Mouse (Mus musculus): ENCODE results near the gene Slc22a14. TPM values are rescaled to one million over a fixed set of nuclear protein-coding genes. Genes with fewer than 3 reads are reported as not detected.
"Not testable (repeated sequence)": the region's sequence is repeated elsewhere in the genome, so short reads cannot be mapped to it uniquely, and the experiment has no call there.

Gene Slc22a14
- polyA plus RNA-seq, 1 experiment from 2014 or later, result not detected

GRCm38 (mm10) chr9:119305863-119306262 lies 59.5 kb downstream of the Slc22a14 start:
- peaks cover 2% of the 10 kb centered on the region; the same call in 1 of the 2 replicates for H3K4me1 ChIP-seq (ENCODE audit: control insufficient read depth, insufficient read depth, low read length)
- H3K9ac ChIP-seq (ENCODE audit: low read depth, low read length), result no peak overlapping the region
- 83% methylated on average over 7 of the region's 7 CpGs for WGBS (ENCODE audit: insufficient replicate concordance)
- no peaks in the 10 kb centered on the region for H3K36me3 ChIP-seq (ENCODE audit: control insufficient read depth, insufficient read depth, low read length)
- H3K4me2 ChIP-seq, result no peak overlapping the region
- ATAC-seq (replicated peaks; ENCODE audit: insufficient number of reproducible peaks, low FRiP score, low TSS enrichment), result no peak
- no peak overlapping the region for H3K27ac ChIP-seq (ENCODE audit: low read depth, low read length)
- H3K27me3 ChIP-seq (ENCODE audit: control insufficient read depth, insufficient read depth, low read length), result no peaks in the 10 kb centered on the region
- no peaks in the 10 kb centered on the region for H3K9me3 ChIP-seq (replicated peaks; ENCODE audit: control insufficient read depth, low read length)
- no peak overlapping the region for H3K4me3 ChIP-seq (ENCODE audit: low read depth, low read length)

DNA sequence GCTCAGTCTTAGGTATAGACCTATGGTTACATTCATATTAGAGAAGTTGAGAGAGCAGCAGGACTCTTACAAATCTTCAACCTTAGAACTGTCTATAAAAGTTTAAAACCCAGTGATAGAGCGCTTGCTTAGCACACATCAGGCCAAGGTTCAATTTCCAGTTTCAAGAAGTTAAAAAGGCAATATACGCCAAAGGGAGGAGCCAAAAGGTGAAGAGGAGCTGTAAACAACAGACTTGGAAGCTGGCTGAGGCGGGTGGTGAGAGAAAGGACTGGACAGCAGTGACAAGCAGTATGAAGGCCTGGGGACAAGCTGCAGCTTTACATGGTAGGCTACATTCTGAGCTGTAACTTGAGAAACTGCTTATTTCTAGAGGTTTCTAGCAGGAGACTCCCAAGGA lies 66.8 kb downstream of the Slc22a14 start:
- Histone ChIP-seq H3K9me3 (replicated peaks; ENCODE audit: control insufficient read depth, low read length) (no peaks in the 10 kb centered on the region), H3K4me1 (ENCODE audit: control insufficient read depth, insufficient read depth, low read length) (no peaks in the 10 kb centered on the region), H3K9ac (ENCODE audit: low read depth, low read length) (no peak overlapping the region), H3K4me3 (ENCODE audit: low read depth, low read length) (no peak overlapping the region), H3K27ac (ENCODE audit: low read depth, low read length) (no peak overlapping the region), H3K27me3 (ENCODE audit: control insufficient read depth, insufficient read depth, low read length) (no peaks in the 10 kb centered on the region), H3K36me3 (ENCODE audit: control insufficient read depth, insufficient read depth, low read length) (no peaks in the 10 kb centered on the region), H3K4me2 (no peak overlapping the region)
- 85% methylated on average over 3 of the region's 3 CpGs for WGBS (ENCODE audit: insufficient replicate concordance)
- ATAC-seq (replicated peaks; ENCODE audit: insufficient number of reproducible peaks, low FRiP score, low TSS enrichment), result no peak

GRCm38 (mm10) chr9:119297696-119298095 lies 67.7 kb downstream of the Slc22a14 start:
- H3K4me3 ChIP-seq (ENCODE audit: low read depth, low read length), result no peak overlapping the region
- no peak overlapping the region for H3K27ac ChIP-seq (ENCODE audit: low read depth, low read length)
- 83% methylated on average over 6 of the region's 6 CpGs for WGBS (ENCODE audit: insufficient replicate concordance)
- H3K9ac ChIP-seq (ENCODE audit: low read depth, low read length), result no peak overlapping the region
- ATAC-seq (replicated peaks; ENCODE audit: insufficient number of reproducible peaks, low FRiP score, low TSS enrichment), result no peak
- no peaks in the 10 kb centered on the region for H3K4me1 ChIP-seq (ENCODE audit: control insufficient read depth, insufficient read depth, low read length)
- no peaks in the 10 kb centered on the region for H3K36me3 ChIP-seq (ENCODE audit: control insufficient read depth, insufficient read depth, low read length)
- no peaks in the 10 kb centered on the region for H3K9me3 ChIP-seq (replicated peaks; ENCODE audit: control insufficient read depth, low read length)
- H3K4me2 ChIP-seq, result no peak overlapping the region
- H3K27me3 ChIP-seq (ENCODE audit: control insufficient read depth, insufficient read depth, low read length), result no peaks in the 10 kb centered on the region

DNA sequence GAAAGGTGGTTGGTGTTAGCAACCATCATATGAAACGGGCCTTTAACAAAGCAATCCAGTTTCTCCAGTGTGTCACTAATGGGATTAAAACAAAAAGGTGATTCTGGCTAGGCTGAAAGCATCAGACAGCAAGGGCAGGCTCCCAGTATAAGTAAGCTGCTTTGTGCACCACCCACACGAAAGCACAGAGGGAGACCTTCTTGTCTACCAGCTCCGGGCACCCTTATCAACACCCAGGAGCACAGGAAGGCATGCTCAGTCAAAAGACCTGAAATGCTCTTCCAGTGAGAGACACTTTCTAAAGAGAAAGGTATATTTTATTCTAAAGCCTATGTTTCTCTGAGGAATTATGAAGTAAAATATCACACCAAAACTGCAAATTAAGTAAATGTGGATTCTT lies 74.6 kb downstream of the Slc22a14 start:
- 61% methylated on average over 3 of the region's 3 CpGs for WGBS (ENCODE audit: insufficient replicate concordance)
- Histone ChIP-seq H3K9me3 (replicated peaks; ENCODE audit: control insufficient read depth, low read length) (no peaks in the 10 kb centered on the region), H3K27me3 (ENCODE audit: control insufficient read depth, insufficient read depth, low read length) (no peaks in the 10 kb centered on the region), H3K4me2 (no peak overlapping the region), H3K36me3 (ENCODE audit: control insufficient read depth, insufficient read depth, low read length) (no peaks in the 10 kb centered on the region), H3K4me3 (ENCODE audit: low read depth, low read length) (no peak overlapping the region), H3K4me1 (ENCODE audit: control insufficient read depth, insufficient read depth, low read length) (0 out of 2 replicates have a peak, but pooled peaks cover 3% of the 10 kb centered on the region), H3K9ac (ENCODE audit: low read depth, low read length) (no peak overlapping the region), H3K27ac (ENCODE audit: low read depth, low read length) (no peak overlapping the region)
- no peak for ATAC-seq (replicated peaks; ENCODE audit: insufficient number of reproducible peaks, low FRiP score, low TSS enrichment)

DNA sequence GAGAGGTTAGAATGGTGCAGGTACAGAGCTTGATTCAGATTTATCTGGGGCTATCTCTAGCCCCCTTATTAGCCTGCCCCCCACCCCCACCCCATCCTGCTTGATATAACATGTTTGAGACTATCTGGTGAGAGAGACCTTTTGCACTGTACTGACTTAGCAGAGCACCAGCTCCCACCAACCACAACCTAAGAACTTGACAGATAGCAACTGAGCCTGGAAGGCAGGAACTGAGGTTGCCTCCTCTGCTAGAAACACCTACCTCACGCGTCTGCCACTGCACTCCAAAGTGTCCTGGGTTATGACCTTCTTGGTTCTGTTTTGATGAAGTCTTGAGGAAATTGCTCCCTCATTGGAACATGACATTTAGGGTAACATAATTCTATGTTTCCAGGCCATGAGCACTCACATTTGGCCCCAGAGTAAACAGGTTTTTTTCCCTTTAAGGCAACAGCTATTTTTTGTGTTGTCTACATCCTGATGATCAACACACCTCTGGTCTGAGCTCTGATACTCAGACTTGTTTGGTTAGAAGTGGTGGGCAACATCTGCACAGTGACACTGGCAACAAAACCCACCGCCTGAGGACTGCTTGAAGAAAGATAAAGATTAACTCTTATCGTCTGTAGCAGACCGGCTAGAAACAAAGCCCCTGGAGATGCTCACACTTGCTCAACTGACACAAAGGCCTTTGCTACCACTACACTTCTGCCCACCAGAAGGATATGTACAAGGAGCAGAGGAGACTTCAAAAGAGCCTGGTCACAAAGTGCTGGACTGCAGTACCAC lies 84.3 kb downstream of the Slc22a14 start:
- ATAC-seq (replicated peaks; ENCODE audit: insufficient number of reproducible peaks, low FRiP score, low TSS enrichment), result no peak
- no peak overlapping the region for H3K4me3 ChIP-seq (ENCODE audit: low read depth, low read length)
- no peaks in the 10 kb centered on the region for H3K9me3 ChIP-seq (replicated peaks; ENCODE audit: control insufficient read depth, low read length)
- 56% methylated on average over 5 of the region's 5 CpGs for WGBS (ENCODE audit: insufficient replicate concordance)
- no peaks in the 10 kb centered on the region for H3K27me3 ChIP-seq (ENCODE audit: control insufficient read depth, insufficient read depth, low read length)
- H3K27ac ChIP-seq (ENCODE audit: low read depth, low read length), result no peak overlapping the region
- no peak overlapping the region for H3K4me2 ChIP-seq
- no peak overlapping the region for H3K9ac ChIP-seq (ENCODE audit: low read depth, low read length)
- no peaks in the 10 kb centered on the region for H3K4me1 ChIP-seq (ENCODE audit: control insufficient read depth, insufficient read depth, low read length)
- peaks cover 4% of the 10 kb centered on the region; the same call in 1 of the 2 replicates for H3K36me3 ChIP-seq (ENCODE audit: control insufficient read depth, insufficient read depth, low read length)

- H3K4me3 ChIP-seq (ENCODE audit: low read depth, low read length), result no peak overlapping the region
- no peaks in the 10 kb centered on the region for H3K9me3 ChIP-seq (replicated peaks; ENCODE audit: control insufficient read depth, low read length)
- no peak overlapping the region for H3K9ac ChIP-seq (ENCODE audit: low read depth, low read length)
- H3K27ac ChIP-seq (ENCODE audit: low read depth, low read length), result no peak overlapping the region
- H3K36me3 ChIP-seq (ENCODE audit: control insufficient read depth, insufficient read depth, low read length), result peaks cover 4% of the 10 kb centered on the region; the same call in 1 of the 2 replicates
- H3K27me3 ChIP-seq (ENCODE audit: control insufficient read depth, insufficient read depth, low read length), result no peaks in the 10 kb centered on the region
- 95% methylated on average over 5 of the region's 5 CpGs for WGBS (ENCODE audit: insufficient replicate concordance)
- ATAC-seq (replicated peaks; ENCODE audit: insufficient number of reproducible peaks, low FRiP score, low TSS enrichment), result no peak
- H3K4me1 ChIP-seq (ENCODE audit: control insufficient read depth, insufficient read depth, low read length), result no peaks in the 10 kb centered on the region
- no peak overlapping the region for H3K4me2 ChIP-seq
These were observed 87.3 kb downstream of the Slc22a14 start for GRCm38 (mm10) chr9:119278031-119278430.

DNA sequence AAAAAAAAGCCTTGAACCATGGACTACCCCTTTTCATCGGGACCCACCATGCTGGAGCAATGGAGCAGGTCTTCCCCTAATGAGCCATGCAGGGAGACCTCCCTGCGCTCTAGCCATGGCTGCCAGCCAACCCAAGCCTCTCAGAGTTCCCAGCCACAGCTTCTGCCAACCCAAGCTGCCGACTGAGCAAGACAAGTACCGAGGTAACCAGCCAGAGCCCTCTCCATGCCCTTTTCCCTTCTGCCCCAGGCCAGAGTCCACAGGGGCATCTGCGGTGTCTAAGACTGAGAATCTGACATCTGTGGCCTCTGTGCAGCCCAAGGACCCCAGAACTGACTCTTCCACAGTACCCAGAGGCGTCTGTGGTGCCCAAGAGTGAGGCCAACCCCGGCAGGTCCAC lies 89.0 kb downstream of the Slc22a14 start:
- ATAC-seq (replicated peaks; ENCODE audit: insufficient number of reproducible peaks, low FRiP score, low TSS enrichment), result no peak
- H3K9me3 ChIP-seq (replicated peaks; ENCODE audit: control insufficient read depth, low read length), result no peaks in the 10 kb centered on the region
- WGBS (ENCODE audit: insufficient replicate concordance), result 90% methylated on average over 7 of the region's 7 CpGs

GRCm38 (mm10) chr9:119274814-119275213 lies 90.5 kb downstream of the Slc22a14 start:
- WGBS (ENCODE audit: insufficient replicate concordance), result 93% methylated on average over 5 of the region's 5 CpGs

More for the DNA sequence above, 89.0 kb downstream of the Slc22a14 start:
- H3K36me3 ChIP-seq (ENCODE audit: control insufficient read depth, insufficient read depth, low read length), result peaks cover 2% of the 10 kb centered on the region; the same call in 1 of the 2 replicates
- no peaks in the 10 kb centered on the region for H3K27me3 ChIP-seq (ENCODE audit: control insufficient read depth, insufficient read depth, low read length)
- no peaks in the 10 kb centered on the region for H3K4me1 ChIP-seq (ENCODE audit: control insufficient read depth, insufficient read depth, low read length)
- no peak overlapping the region for H3K9ac ChIP-seq (ENCODE audit: low read depth, low read length)
- no peak overlapping the region for H3K4me3 ChIP-seq (ENCODE audit: low read depth, low read length)
- no peak overlapping the region for H3K4me2 ChIP-seq
- no peak overlapping the region for H3K27ac ChIP-seq (ENCODE audit: low read depth, low read length)

DNA sequence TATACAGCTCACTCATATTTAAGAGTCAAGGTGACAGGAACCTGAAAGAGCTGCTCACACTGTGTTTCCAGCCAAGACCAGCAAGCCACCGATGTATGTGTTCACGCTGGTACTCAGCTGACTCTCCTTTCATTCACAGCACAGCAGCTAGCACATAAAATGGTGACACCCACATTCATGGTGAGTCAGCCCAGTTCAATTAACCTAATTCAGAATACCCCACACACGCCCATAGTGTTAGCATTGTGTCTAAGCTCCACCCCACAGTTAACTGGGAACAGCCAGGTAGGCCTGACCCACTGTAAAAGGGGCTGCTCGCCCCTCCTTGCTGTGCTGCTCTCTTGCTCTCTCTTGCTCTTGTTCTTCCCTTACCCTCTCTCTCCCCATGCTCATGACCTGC lies 93.9 kb downstream of the Slc22a14 start:
- Histone ChIP-seq H3K27ac (ENCODE audit: low read depth, low read length) (no peak overlapping the region), H3K4me3 (ENCODE audit: low read depth, low read length) (no peak overlapping the region), H3K9ac (ENCODE audit: low read depth, low read length) (no peak overlapping the region), H3K27me3 (ENCODE audit: control insufficient read depth, insufficient read depth, low read length) (no peaks in the 10 kb centered on the region), H3K36me3 (ENCODE audit: control insufficient read depth, insufficient read depth, low read length) (peaks cover 13% of the 10 kb centered on the region), H3K9me3 (replicated peaks; ENCODE audit: control insufficient read depth, low read length) (no peaks in the 10 kb centered on the region), H3K4me1 (ENCODE audit: control insufficient read depth, insufficient read depth, low read length) (no peaks in the 10 kb centered on the region), H3K4me2 (no peak overlapping the region)
- 89% methylated on average over 4 of the region's 4 CpGs for WGBS (ENCODE audit: insufficient replicate concordance)
- no peak for ATAC-seq (replicated peaks; ENCODE audit: insufficient number of reproducible peaks, low FRiP score, low TSS enrichment)

More at GRCm38 (mm10) chr9:119274814-119275213, 90.5 kb downstream of the Slc22a14 start:
- H3K36me3 ChIP-seq (ENCODE audit: control insufficient read depth, insufficient read depth, low read length); H3K4me2 ChIP-seq; H3K4me1 ChIP-seq (ENCODE audit: control insufficient read depth, insufficient read depth, low read length); H3K9me3 ChIP-seq (replicated peaks; ENCODE audit: control insufficient read depth, low read length); H3K4me3 ChIP-seq (ENCODE audit: low read depth, low read length); H3K27ac ChIP-seq (ENCODE audit: low read depth, low read length); H3K27me3 ChIP-seq (ENCODE audit: control insufficient read depth, insufficient read depth, low read length); ATAC-seq (replicated peaks; ENCODE audit: insufficient number of reproducible peaks, low FRiP score, low TSS enrichment); H3K9ac ChIP-seq (ENCODE audit: low read depth, low read length): not testable (repeated sequence)
